Mouse (Mus musculus) stomach, postnatal 0 days (tissue): ENCODE measurements at regions not wholly inside any gene's neighbourhood (a gene's known extent, or its start where the extent isn't known, plus 50 kb on each side); places are given as distances from the start of the nearest gene placed in this dataset.

Experiments
- ATAC-seq: fragments of 200-750 bp; cut with Nextera tagmentation; 2 replicates; pipeline ENCODE4 v1.8.0; 2017; ENCODE audit not compliant: low FRiP score, low TSS enrichment
- DNase-seq: peaks from one replicate; pipeline ENCODE4 v3.0.0-alpha.2; 2016; ENCODE audit warnings: low spot score
- H3K27ac ChIP-seq: fragments of 300-500 bp; sonication (generic); replicated peaks from 2 replicates; pipeline ENCODE4 v1.5.1; 2014; ENCODE audit warnings: mild to moderate bottlenecking, control low read depth
- H3K27me3 ChIP-seq: fragments of 300-500 bp; sonication (generic); 2 replicates; pipeline ENCODE4 v1.6.1; 2014; ENCODE audit warnings: low read length; ENCODE audit not compliant: control insufficient read depth, insufficient read depth
- H3K36me3 ChIP-seq: fragments of 300-500 bp; sonication (generic); 2 replicates; pipeline ENCODE4 v1.6.1; 2014; ENCODE audit warnings: low read length, mixed read lengths; ENCODE audit not compliant: control insufficient read depth, insufficient read depth
- H3K4me1 ChIP-seq: fragments of 300-500 bp; sonication (generic); replicated peaks from 2 replicates; pipeline ENCODE4 v1.6.1; 2014; ENCODE audit warnings: antibody characterized with exemption; ENCODE audit not compliant: control insufficient read depth, insufficient read depth
- H3K4me2 ChIP-seq: fragments of 300-500 bp; sonication (generic); replicated peaks from 2 replicates; pipeline ENCODE4 v1.6.1; 2014; ENCODE audit warnings: low read depth, mild to moderate bottlenecking, control low read depth, moderate library complexity
- H3K4me3 ChIP-seq: fragments of 300-500 bp; sonication (generic); 2 replicates; pipeline ENCODE4 v1.5.1; 2014; ENCODE audit warnings: low read depth, low read length, control low read depth
- H3K9ac ChIP-seq: fragments of 300-500 bp; sonication (generic); 2 replicates; pipeline ENCODE4 v1.6.1; 2014; ENCODE audit warnings: mild to moderate bottlenecking, low read length, control low read depth, mixed read lengths
- H3K9me3 ChIP-seq: fragments of 300-500 bp; sonication (generic); 2 replicates; pipeline ENCODE4 v1.6.1; 2016; ENCODE audit warnings: low read length; ENCODE audit not compliant: control insufficient read depth
- CTCF ChIP-seq: IDR thresholded peaks from 2 replicates; pipeline ENCODE4 v1.5.1; 2016; ENCODE audit warnings: antibody characterized with exemption, low read depth, mild to moderate bottlenecking, moderate library complexity
- EP300 ChIP-seq: optimal IDR thresholded peaks from 2 replicates; pipeline ENCODE3; 2016; ENCODE audit warnings: antibody characterized with exemption
- WGBS: fragments of 180-500 bp; shearing (Covaris S2); extraction: QIAGEN DNeasy Blood & Tissue Kit; methylation state at CpG from one replicate; pipeline ENCODE4 v1.1.7; 2014; 5-methylcytosine and 5-hydroxymethylcytosine counted together

- 94% methylated on average over 1 of the region's 1 CpGs for WGBS
- Histone ChIP-seq H3K27ac (no peak overlapping the region), H3K4me1 (no peaks in the 10 kb centered on the region), H3K9me3 (no peaks in the 10 kb centered on the region), H3K36me3 (no peaks in the 10 kb centered on the region), H3K27me3 (no peaks in the 10 kb centered on the region), H3K4me2 (no peak overlapping the region), H3K9ac (no peak overlapping the region), H3K4me3 (no peak overlapping the region)
- ATAC-seq (no peak), DNase-seq (no peak)
- TF ChIP-seq CTCF (no peak), EP300 (no peak)
Observed at GRCm38 (mm10) chr1:51616091-51616490, 137.9 kb upstream of the Nabp1 start.

DNA sequence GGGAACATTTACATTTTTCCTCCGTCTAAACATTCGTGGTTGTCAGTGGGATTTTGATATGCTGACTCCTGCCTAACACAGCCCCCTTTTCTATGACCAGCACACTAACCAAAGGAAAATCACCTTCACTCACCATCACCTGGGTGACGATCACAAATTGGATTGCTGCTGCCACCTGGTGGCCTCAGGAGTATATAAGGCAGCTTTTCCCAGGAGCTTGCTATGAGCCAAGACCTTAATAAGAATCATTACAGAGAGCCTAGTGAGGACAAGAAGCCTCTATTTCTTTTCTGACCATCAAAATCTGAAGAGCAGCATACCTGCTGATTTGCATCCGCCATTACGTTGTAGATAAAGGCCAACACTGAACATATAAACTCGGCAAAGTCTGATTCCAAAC is 137.3 kb upstream of the Nabp1 start:
- no peaks in the 10 kb centered on the region for H3K36me3 ChIP-seq
- 22% methylated on average over 6 of the region's 6 CpGs for WGBS
- no peak overlapping the region for H3K4me3 ChIP-seq
- H3K4me1 ChIP-seq: no peaks in the 10 kb centered on the region
- H3K27ac ChIP-seq: no peak overlapping the region
- no peaks in the 10 kb centered on the region for H3K27me3 ChIP-seq
- no peaks in the 10 kb centered on the region for H3K9me3 ChIP-seq
- DNase-seq (peak; percentile 62), ATAC-seq (peak; percentile 61; the same call in 1 of the 2 replicates)
- H3K9ac ChIP-seq: no peak overlapping the region
- no peak overlapping the region for H3K4me2 ChIP-seq
- TF ChIP-seq CTCF (peak; percentile 83), EP300 (no peak)

- DNase-seq (no peak), ATAC-seq (no peak)
- Histone ChIP-seq H3K4me1 (no peaks in the 10 kb centered on the region), H3K4me2 (no peak overlapping the region), H3K9me3 (no peaks in the 10 kb centered on the region), H3K4me3 (no peak overlapping the region), H3K36me3 (no peaks in the 10 kb centered on the region), H3K27ac (no peak overlapping the region), H3K27me3 (no peaks in the 10 kb centered on the region), H3K9ac (no peak overlapping the region)
- no peak for TF ChIP-seq CTCF
- no peak for TF ChIP-seq EP300
Observed at GRCm38 (mm10) chr1:51614700-51615099, 136.5 kb upstream of the Nabp1 start.

DNA sequence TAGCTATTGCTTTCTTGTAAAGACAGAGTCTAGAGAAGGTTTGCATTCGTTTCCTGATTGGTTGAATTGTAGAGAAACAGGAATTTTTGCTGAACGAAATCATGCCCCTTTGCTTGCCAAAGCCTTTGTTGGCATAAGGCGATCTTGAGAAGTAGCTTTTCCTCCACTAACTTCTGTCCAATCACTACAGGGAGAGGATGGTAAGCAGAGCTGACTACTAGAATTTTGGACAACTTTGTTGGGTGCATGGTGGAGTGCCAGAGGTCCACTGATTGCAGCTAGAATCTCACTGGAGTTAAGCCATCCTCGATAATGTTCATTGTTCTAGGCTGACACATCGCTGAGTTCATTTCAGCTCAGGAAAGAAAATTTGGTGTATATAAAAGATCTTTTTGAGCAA is 131.1 kb upstream of the Nabp1 start:
- no peaks in the 10 kb centered on the region for H3K9me3 ChIP-seq
- DNase-seq: no peak
- no peak overlapping the region for H3K27ac ChIP-seq
- TF ChIP-seq CTCF (no peak), EP300 (no peak)
- no peaks in the 10 kb centered on the region for H3K27me3 ChIP-seq
- H3K36me3 ChIP-seq: no peaks in the 10 kb centered on the region
- 70% methylated on average over 5 of the region's 5 CpGs for WGBS
- H3K4me1 ChIP-seq: no peaks in the 10 kb centered on the region
- H3K4me2 ChIP-seq: no peak overlapping the region
- H3K4me3 ChIP-seq: no peak overlapping the region
- ATAC-seq: no peak
- no peak overlapping the region for H3K9ac ChIP-seq

DNA sequence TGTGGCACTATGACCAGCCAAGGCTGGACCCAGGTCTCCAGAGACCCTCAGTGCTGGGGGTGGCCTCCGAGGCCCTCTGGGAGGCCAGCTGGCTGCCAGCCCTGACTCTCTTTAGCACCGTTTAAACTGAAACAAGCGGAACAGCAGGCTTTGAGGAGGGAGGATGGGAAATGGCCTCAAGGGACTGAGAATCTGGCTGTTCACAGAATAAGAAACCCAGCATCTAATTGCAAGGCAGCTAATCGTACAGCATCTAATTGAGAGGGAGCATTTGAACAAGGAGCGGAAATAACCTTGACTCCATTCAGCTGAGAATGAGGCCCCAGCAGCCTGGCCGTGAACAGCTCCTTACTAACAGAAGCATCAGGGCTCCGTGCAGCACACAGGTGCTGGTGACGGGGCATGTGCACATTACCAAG is 129.2 kb upstream of the Nabp1 start:
- no peak for ATAC-seq
- TF ChIP-seq CTCF (no peak), EP300 (no peak)
- Histone ChIP-seq H3K9me3 (no peaks in the 10 kb centered on the region), H3K9ac (no peak overlapping the region), H3K4me3 (no peak overlapping the region), H3K4me1 (no peaks in the 10 kb centered on the region), H3K27ac (no peak overlapping the region), H3K27me3 (no peaks in the 10 kb centered on the region), H3K4me2 (no peak overlapping the region), H3K36me3 (no peaks in the 10 kb centered on the region)
- no peak for DNase-seq
- WGBS: 44% methylated on average over 8 of the region's 8 CpGs

DNA sequence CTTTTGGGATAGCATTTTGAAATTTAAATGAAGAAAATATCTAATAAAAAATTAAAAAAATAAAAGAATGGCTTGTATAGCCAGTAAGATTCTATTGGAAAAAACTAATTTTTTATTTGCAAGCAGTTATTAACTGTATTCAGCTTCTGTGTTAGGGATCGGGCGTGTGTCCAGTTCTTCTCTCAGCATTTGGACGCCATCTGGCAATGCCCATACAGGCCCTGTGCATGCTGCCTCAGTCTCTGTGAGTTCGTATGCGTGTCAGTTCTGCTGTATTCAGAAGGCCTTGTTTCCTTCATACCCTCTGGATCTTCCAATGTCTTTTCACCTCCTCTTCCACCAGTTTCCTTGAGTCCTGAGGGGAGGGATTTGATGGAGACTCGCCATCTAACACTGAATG is 123.8 kb upstream of the Nabp1 start:
- Histone ChIP-seq H3K4me2 (no peak overlapping the region), H3K36me3 (no peaks in the 10 kb centered on the region), H3K4me3 (no peak overlapping the region), H3K27ac (no peak overlapping the region), H3K9me3 (no peaks in the 10 kb centered on the region), H3K27me3 (no peaks in the 10 kb centered on the region), H3K9ac (no peak overlapping the region), H3K4me1 (no peaks in the 10 kb centered on the region)
- 93% methylated on average over 6 of the region's 6 CpGs for WGBS
- ATAC-seq (no peak), DNase-seq (no peak)
- TF ChIP-seq CTCF: no peak
- TF ChIP-seq EP300: no peak

- TF ChIP-seq CTCF (peak; percentile 79), EP300 (no peak)
- H3K27ac ChIP-seq: no peak overlapping the region
- no peaks in the 10 kb centered on the region for H3K9me3 ChIP-seq
- 23% methylated on average over 7 of the region's 7 CpGs for WGBS
- no peaks in the 10 kb centered on the region for H3K36me3 ChIP-seq
- H3K4me2 ChIP-seq: no peak overlapping the region
- no peak for ATAC-seq
- no peak overlapping the region for H3K4me3 ChIP-seq
- H3K4me1 ChIP-seq: no peaks in the 10 kb centered on the region
- no peak for DNase-seq
- H3K9ac ChIP-seq: no peak overlapping the region
- no peaks in the 10 kb centered on the region for H3K27me3 ChIP-seq
Observed at GRCm38 (mm10) chr1:51600425-51600824, 122.2 kb upstream of the Nabp1 start.
